Mouse (Mus musculus) small intestine, adult 2 months (tissue): Measurements from ENCODE around the gene Map2k2.

Source experiments
- CTCF ChIP-seq: fragments of 200-500 bp; IDR thresholded peaks from 2 replicates; pipeline ENCODE4 v1.5.1; 2012; ENCODE audit warnings: low read depth, mild to moderate bottlenecking, control low read depth, inconsistent platforms, low read length, moderate library complexity, mixed read lengths; ENCODE audit not compliant: insufficient replicate concordance, insufficient read length; ENCODE audit errors: extremely low read depth
- POLR2A ChIP-seq: fragments of 200-500 bp; IDR thresholded peaks from 2 replicates; pipeline ENCODE4 v1.6.1; 2012; ENCODE audit warnings: low read depth, mild to moderate bottlenecking, control low read depth, inconsistent platforms, low read length, moderate library complexity

- TF ChIP-seq POLR2A (no peak), CTCF (no peak)
These were observed 16.5 kb upstream of the Map2k2 start for GRCm38 (mm10) chr10:81089216-81089615.
